Mouse (Mus musculus) olfactory bulb, adult 2 months (tissue): ENCODE results near the gene Flii.

ENCODE experiments used
- CTCF ChIP-seq: fragments of 200-500 bp; IDR thresholded peaks from 2 replicates; pipeline ENCODE4 v1.5.1; 2012; ENCODE audit warnings: low read depth, mild to moderate bottlenecking, low read length, moderate library complexity; ENCODE audit not compliant: insufficient read depth
- POLR2A ChIP-seq: fragments of 200-500 bp; IDR thresholded peaks from 2 replicates; pipeline ENCODE4 v1.6.1; 2012; ENCODE audit warnings: mild to moderate bottlenecking, low read depth, low read length, moderate library complexity; ENCODE audit not compliant: insufficient read depth

DNA sequence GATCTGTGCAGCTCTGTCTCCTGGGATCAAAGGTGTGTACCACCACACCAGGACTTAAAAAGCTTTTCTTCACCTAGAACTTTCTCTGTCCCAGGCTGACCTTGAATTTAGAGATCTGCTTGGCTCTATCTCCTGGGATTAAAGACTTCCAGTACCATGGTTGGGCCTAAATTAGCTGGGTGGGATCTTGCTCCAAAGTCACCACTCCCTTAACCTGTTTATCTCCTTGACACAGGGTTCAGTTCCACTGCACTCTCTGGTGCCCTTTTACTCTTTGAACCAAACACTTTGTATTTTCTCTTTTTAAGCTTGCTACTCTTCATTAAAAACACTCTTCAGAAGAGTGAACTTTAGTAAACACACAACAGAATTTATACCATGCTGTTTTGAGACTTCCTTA is 10.4 kb upstream of the Flii start:
- TF ChIP-seq POLR2A (no peak), CTCF (no peak)
